Mouse (Mus musculus) thymus, adult 2 months (tissue): ENCODE measurements around the gene Foxj1.

Experiments
- CTCF ChIP-seq: fragments of 200-500 bp; IDR thresholded peaks from 2 replicates; pipeline ENCODE4 v1.5.1; 2012; ENCODE audit warnings: mild to moderate bottlenecking, control low read depth, low read length, moderate library complexity, borderline replicate concordance; ENCODE audit not compliant: control insufficient read depth, poor library complexity, insufficient read depth; ENCODE audit errors: extremely low read depth
- POLR2A ChIP-seq: fragments of 200-500 bp; IDR thresholded peaks from 2 replicates; pipeline ENCODE4 v1.6.1; 2012; ENCODE audit warnings: mild to moderate bottlenecking, low read length, control low read depth, moderate library complexity; ENCODE audit not compliant: control insufficient read depth, poor library complexity, insufficient read depth; ENCODE audit errors: extremely low read depth

GRCm38 (mm10) chr11:116336393-116336792 lies 1.2 kb upstream of the Foxj1 start:
- TF ChIP-seq CTCF (no peak), POLR2A (no peak)
